Mouse (Mus musculus) neural tube, embryonic 10.5 days (tissue): ENCODE data around the gene Smim23.

Experiments used
- DNase-seq: peaks from one replicate; pipeline ENCODE4 v3.0.0-alpha.2; 2017; ENCODE audit warnings: low spot score; ENCODE audit errors: extremely low spot score

The Smim23 gene

DNA sequence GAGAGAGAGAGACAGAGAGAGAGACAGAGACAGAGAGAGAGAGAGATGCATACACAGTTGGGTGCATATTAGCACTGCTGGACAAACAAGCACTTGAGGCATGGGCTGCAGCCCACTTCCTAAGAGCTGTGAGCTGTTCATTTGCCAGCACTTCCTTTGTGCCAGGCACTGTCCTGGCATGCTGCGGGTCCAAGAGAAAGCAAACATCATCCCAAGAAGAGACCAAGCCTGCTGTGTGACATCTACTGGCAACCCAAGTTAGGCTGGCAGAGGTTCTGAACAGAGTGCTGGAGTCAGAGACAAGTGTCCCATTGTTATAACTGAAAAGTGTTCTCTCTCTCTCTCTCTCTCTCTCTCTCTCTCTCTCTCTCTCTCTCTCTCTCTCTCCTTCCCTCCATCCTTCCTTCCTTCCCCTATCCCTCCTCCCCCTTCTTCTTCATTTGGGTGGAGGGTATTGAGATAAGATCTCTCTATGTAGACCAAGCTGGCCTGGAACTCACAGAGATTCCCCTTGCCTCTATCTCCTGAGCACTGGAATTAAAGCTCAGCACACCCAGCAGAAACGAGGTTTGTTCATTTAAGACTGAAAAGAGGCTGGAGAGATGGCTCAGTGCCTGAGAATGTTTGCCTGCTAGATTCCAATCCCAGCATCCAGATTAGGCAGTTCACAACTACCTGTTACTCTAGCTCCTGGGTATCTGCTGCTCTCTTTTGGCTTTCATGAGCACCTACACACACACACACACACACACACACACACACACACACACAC, 42.6 kb downstream of the Smim23 start:
- no peak for DNase-seq

DNA sequence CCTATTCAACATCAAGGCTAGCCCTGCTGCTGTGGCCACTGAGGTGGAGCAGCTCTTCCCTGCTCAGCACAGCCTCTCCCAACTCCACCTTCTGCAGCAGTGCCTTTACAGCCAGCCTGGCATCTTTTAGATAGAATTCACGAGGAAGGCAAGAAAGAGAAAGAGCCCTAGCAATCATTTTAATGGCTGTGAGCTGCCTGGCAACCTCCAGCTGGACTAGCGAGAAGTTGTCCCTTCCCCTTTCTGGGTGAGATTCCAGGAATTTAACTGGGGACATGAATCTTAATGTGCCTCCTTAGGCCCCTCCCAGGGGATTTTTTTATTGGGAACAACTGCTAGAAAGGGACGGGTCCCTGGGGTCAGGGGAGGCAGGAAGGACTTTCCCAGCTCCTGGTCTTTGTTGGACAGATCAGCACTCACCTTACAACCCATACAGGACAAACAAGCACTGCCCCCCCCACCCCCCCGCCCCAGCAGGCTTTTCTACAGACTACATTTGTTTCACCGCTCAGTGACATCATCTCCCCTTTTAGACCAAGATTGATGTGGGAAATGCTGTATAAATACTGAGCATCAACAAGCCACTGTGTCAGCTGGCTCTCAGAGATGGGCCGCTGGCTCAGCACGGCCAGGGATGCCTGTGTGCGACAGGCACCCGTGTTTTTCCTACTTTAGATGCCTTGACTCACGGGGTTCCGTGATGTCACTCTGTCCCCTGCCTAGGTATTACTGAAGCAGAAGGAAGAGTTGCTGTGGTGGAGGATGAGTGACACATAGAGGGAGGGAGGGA, 43.5 kb downstream of the Smim23 start:
- no peak for DNase-seq

- no peak for DNase-seq
These were observed 55.6 kb downstream of the Smim23 start for GRCm38 (mm10) chr11:32768642-32769343.
